Mouse (Mus musculus) left cerebral cortex, postnatal 14 days (tissue): Measurements from ENCODE around the gene Mlxipl. TPM values are rescaled to one million over a fixed set of nuclear protein-coding genes. Genes with fewer than 3 reads are reported as not detected.

Experiments
- DNase-seq, 2 experiments: peaks; one replicate each; pipeline ENCODE4 v3.0.0; 2021 to 2022; ENCODE audit warnings: low spot score in 2 of 2, mixed read lengths in 1 of 2
- intact Hi-C: fragments of 180-260 bp; cut with DNase I; formaldehyde crosslinking; loops from one replicate; pipeline ENCODE4 v1.15.1; 2025
- total RNA-seq, 2 experiments: library from RNA; stranded (reverse); gene quantifications; 2 replicates each; pipeline ENCODE4 v1.2.3; 2021

The Mlxipl gene
- total RNA-seq, 2 experiments from 2014 or later = 4.0 to 4.5 TPM

DNA sequence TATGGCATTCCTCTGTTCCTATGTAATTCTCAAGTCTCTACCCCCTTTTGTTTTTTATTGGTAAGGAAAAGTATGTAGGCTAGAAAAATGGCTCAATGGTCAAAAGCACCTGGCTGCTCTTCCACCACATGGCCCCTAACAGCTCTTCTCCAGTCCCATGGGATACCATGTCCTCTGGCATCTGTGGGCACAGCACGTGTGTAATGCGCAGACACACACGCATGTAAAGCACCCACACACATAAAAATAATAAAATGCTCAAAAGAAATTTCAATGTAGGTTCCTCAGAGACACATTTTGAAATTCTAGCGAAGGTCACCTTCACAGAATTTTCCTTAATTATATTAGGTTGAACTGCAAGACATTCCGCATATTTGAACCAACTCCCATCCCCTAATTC, 79.8 kb downstream of the Mlxipl start:
- DNase-seq = no peak
- intact Hi-C loops = loop anchor here (2.0 kb wide), 1 partner anchor 17 kb away; the partner anchor contains the start of gene Baz1b

DNA sequence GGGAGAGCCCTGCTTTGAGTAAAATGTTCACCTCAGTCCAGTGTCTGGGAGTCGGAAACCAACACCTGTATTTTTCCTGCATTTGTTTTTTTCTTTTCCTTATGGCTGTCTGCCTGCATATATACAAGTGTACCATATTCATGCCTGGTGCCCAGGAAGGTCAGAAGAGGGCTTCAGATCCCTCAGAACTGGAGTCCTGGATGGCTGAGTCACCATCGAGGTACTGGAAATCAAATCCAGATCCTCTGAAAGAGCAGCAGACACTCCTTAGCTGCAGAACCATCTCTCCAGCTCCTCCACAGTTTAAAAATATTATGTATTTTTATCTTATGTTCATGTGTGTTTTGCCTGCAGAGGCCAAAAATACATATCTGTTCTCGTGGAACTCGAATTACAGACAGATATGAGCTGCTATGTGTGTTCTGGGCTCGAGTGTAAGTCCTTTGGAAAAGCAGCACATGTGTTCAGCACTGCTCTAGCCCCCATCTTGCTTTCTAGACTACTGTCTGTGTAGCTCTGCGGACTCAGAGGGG, 82.1 kb downstream of the Mlxipl start:
- intact Hi-C loops = no loop called here
- peak in 1 of 2 experiments; percentile 60 for DNase-seq

GRCm38 (mm10) chr5:135172986-135173385, 83.3 kb downstream of the Mlxipl start:
- intact Hi-C loops = no loop called here
- no peak for DNase-seq

- no peak for DNase-seq
- intact Hi-C loops = no loop called here
These were observed 85.4 kb downstream of the Mlxipl start for GRCm38 (mm10) chr5:135175086-135175485.

- DNase-seq = no peak
- intact Hi-C loops = no loop called here
These were observed 88.8 kb downstream of the Mlxipl start for GRCm38 (mm10) chr5:135178523-135178922.

DNA sequence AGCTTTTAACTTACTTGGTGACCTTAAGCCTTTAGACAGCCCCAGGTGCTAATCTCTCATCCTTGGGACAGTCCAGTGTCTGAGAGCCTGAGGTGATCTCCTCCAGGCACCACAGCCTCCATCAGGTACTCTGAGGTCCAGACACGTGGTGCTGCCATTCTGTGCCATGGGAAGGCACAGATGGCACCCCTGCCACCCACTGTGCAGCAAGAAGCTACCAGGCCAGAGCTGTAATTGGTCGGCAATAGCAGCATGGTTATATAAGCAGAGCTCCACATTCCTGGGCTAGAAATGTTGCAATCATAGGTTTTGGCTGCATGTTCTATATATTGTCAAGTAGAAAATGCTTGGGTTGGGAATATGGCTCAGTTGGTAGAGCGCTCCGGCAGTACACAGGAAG, 89.3 kb downstream of the Mlxipl start:
- DNase-seq = peak in 1 of 2 experiments; percentile 46
- intact Hi-C loops = no loop called here

DNA sequence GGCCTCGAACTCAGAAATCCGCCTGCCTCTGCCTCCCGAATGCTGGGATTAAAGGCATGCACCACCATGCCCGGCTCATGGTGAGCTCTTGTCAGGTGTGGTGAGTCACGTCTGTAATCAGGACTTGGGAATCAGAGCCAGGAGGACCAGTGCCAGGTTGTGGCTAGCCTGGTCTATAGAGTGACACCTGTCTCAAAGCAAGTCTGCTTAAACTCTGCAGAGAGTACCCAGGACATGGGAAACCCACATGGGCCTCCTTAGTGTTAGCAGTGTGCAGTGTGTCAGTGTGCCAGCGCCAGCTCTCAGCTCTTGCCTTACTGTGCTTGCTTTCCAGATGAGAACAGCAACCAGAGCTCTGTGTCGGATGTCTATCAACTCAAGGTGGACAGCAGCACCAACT, 89.9 kb downstream of the Mlxipl start:
- intact Hi-C loops = no loop called here
- DNase-seq = no peak

DNA sequence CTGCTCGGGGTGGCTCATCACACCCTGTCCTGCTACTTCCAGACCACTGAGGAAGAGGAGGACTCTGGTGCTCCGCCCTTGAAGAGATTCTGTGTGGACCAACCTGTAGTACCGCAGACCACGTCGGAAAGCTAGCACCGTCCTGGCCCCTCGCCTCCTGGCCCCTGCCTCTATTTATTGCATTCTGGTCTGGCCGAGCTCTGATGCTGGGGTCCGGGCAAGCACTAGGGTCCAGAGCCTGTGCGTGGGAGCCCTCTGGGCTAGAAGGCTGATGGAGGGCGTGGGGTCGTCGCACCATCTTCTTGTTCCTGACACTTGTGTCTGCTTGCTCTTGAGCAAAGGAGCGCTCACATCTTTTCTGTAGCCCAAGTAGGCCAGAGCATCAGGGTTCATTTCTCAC, 91.1 kb downstream of the Mlxipl start:
- intact Hi-C loops = no loop called here
- DNase-seq = no peak

- DNase-seq = no peak
- intact Hi-C loops = no loop called here
These were observed 92.1 kb downstream of the Mlxipl start for GRCm38 (mm10) chr5:135181776-135182175.

GRCm38 (mm10) chr5:135183131-135183861, 93.6 kb downstream of the Mlxipl start:
- intact Hi-C loops = no loop called here
- DNase-seq = peak; percentile 38 to 58

DNA sequence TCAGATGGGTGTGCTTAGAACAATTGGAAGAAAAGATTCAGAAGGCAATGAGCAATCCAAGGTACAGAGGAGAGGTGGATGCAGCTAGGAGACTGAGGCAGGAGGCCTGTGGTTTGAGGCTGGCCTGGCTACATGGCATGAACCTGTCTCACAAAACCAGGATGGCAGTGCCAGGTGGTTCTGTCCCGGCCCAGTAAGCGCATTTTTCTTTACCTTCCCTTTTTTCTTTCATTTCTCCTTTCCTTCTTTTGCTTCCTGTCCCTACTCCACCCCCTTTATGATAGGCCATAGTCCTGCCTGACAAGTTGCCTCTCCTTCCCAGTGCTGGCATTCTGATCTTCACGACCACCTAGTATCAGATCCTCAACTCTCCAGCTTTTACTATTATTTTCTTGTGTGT, 95.3 kb downstream of the Mlxipl start:
- DNase-seq = no peak
- intact Hi-C loops = loop anchor here (5.0 kb wide), 1 partner anchor 173 kb away; no protein-coding TSS in a partner anchor

DNA sequence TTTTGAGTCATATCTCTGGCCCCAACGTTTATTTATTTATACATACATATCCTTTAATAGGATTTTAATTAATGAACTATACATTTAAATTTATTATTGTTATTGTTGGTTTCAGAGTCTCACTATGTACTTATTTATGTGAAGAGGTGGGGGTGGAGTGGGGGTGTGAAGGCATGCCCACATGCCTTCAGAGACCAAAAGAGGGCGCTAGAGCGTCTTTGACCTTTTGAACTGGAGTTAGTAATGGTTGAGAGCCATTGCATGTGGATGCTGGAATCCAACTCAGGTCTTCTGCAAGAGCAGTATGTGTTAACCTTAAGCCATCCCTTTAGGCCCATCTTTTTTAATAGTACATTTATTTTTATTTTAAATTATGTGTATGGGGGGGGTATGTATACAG, 95.9 kb downstream of the Mlxipl start:
- no peak for DNase-seq

DNA sequence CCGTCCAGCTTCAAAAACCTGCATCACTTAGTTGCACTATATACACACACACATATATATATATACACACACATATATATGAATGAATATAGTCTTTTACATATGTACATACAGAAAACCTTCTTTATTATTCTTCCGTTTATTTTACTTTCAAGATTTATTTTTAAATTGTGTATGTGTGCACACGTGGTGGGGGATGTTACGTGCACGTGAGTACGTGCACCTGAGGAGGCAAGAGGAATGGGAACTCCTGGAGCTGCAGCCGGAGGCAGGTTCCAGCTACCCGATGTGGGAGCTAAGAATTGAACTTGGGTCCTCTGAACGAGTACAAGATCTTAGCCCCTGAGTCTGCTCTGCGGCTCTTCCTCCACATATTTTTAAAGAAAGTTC, 96.5 kb downstream of the Mlxipl start:
- DNase-seq = no peak
- intact Hi-C loops = loop anchor here (2.0 to 5.0 kb wide), 3 partner anchors 17 to 174 kb away; partner anchors contain the start of genes Bcl7b and Tbl2

More for the DNA sequence above, 95.9 kb downstream of the Mlxipl start:
- intact Hi-C loops = loop anchor here (5.0 kb wide), 1 partner anchor 173 kb away; no protein-coding TSS in a partner anchor

DNA sequence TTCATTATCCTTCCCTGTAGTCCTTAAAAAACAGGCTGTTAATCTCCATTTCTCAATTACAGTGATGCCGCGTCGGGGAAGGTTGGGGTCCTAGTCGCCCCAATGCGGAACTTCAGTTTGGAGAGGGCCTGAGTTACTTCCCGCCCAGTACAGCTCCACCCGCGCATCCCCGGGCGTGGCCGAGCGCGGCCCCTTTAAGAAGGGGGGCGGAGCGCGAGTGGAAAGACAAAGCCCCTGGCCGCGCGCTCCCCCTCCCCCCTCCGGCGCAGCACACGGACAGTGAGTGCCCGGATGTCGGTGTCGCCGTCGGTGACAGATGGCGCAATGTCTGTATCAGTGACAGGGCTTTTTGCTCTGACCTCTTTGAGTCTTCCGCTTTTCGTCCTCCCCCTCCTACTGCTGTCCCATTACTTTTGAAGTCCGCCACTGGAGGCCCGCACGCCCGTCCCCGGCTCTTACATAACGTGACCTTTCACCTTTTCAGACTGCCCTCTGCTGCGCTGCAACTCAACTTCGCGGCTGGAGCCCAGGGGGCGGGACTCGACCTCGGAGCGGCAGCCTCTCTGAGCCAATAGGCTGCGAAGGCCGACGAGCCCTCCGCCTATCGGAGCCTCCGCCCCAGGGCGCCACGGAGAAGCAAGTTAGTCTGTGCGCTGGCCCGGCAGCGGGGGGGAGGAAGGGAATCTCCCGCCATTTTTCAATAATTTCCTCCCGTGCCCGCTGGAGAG, 97.1 kb downstream of the Mlxipl start, which contains the start of gene Baz1b:
Baz1b (plus strand) TSS at position 644 of the 728 bp plus-strand sequence.
- peak; percentile 98 for DNase-seq
- intact Hi-C loops = loop anchor here (2.0 to 5.0 kb wide), 3 partner anchors 18 to 174 kb away; partner anchors contain the start of genes Bcl7b and Tbl2

GRCm38 (mm10) chr5:135187349-135188213, 97.9 kb downstream of the Mlxipl start:
- intact Hi-C loops = loop anchor here (2.0 to 5.0 kb wide), 3 partner anchors 19 to 175 kb away; partner anchors contain the start of genes Bcl7b and Tbl2
- peak in 1 of 2 experiments; percentile 42 for DNase-seq
